Mouse (Mus musculus) frontal cortex, postnatal 25 days (tissue): Measurements from ENCODE around the gene Chrm5.

Experiments
- DNase-seq, 2 experiments: peaks; one replicate each; pipeline ENCODE4 v3.0.0; 2022; ENCODE audit warnings: low spot score in 2 of 2

The Chrm5 gene

GRCm38 (mm10) chr2:112429665-112430064 lies 50.9 kb downstream of the Chrm5 start:
- no peak for DNase-seq
